Mouse (Mus musculus): ENCODE measurements around the gene 9230112D13Rik. TPM values are rescaled to one million over a fixed set of nuclear protein-coding genes. Genes with fewer than 3 reads are reported as not detected.

9230112D13Rik gene
- total RNA-seq, 2 experiments from 2014 or later, result not detected

GRCm38 (mm10) chr14:34543596-34543995 lies 21.0 kb upstream of the 9230112D13Rik start:
- DNase-seq (ENCODE audit: extremely low spot score in 1 of 2, low spot score in 1 of 2), result no peak

DNA sequence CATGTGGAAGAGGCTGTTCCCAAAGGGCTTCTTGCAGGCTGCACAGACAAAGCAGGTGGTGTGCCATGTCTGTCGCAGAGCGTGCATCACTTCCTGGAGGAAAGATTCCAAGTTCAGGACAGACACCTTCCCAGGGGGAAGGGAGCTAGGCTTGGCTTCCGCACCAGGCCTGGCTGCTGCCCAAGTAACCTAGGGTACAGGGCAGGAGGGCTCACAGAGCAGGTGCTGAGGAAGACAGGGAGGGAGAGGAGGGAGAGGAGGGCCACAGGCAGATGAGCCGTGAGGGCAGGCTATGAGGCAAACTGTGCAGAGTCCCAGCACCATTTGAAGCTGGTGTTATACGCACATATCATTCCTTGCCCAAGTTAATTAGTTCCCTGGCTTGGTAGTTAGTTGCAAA lies 19.3 kb upstream of the 9230112D13Rik start:
- no peak for DNase-seq (ENCODE audit: extremely low spot score in 1 of 2, low spot score in 1 of 2)

DNA sequence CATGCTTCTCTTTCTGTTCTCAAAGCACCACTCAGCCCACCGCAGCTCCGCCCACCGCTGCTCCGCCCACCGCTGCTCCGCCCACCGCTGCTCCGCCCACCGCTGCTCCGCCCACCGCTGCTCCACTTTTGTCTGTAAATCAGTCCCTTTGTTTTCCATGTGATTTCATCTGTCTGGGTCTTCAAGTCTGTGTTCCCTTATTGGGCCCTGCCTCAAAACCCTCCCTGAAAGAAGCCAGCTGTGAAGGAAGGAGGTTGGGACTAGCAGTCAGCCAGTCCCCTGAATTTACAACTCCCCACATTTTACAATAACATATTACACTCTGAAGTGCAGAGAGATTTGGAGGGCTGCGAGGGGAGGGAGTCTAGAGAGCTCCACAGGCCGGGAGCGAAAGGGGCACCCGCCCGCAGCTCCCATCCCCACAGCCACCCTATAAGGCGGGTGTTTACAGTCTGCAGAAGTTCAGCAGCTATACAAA lies 18.1 kb upstream of the 9230112D13Rik start:
- no peak for DNase-seq (ENCODE audit: extremely low spot score in 1 of 2, low spot score in 1 of 2)

- no peak for DNase-seq (ENCODE audit: extremely low spot score in 1 of 2, low spot score in 1 of 2)
Observed at GRCm38 (mm10) chr14:34535883-34536282, 13.3 kb upstream of the 9230112D13Rik start.

DNA sequence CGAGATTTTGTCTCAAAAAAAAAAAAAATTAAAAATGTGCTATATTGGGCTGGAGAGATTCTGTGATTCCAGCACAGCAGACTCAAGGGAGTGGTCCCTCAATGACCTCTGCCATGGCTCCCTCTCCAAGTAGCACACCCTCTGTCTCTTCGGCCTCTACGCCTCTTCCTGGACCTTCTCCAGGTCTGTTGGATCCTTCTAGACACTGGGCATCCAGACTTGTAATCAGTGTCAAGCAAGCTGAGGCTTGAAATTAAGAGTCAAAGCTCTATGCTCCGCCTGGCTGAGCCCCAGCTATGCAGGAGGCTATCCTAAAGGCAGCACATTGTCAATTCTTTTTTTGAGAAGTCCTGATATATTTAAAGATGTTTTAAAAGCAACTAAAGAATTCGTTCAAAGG lies 10.9 kb upstream of the 9230112D13Rik start:
- DNase-seq (ENCODE audit: extremely low spot score in 1 of 2, low spot score in 1 of 2), result no peak

GRCm38 (mm10) chr14:34532536-34532935 lies 9.9 kb upstream of the 9230112D13Rik start:
- DNase-seq (ENCODE audit: extremely low spot score in 1 of 2, low spot score in 1 of 2), result no peak

GRCm38 (mm10) chr14:34528804-34529203 lies 6.2 kb upstream of the 9230112D13Rik start:
- DNase-seq (ENCODE audit: extremely low spot score in 1 of 2, low spot score in 1 of 2), result no peak

GRCm38 (mm10) chr14:34517959-34518544 lies 4.5 kb downstream of the 9230112D13Rik start:
- DNase-seq (ENCODE audit: extremely low spot score in 1 of 2, low spot score in 1 of 2), result no peak

DNA sequence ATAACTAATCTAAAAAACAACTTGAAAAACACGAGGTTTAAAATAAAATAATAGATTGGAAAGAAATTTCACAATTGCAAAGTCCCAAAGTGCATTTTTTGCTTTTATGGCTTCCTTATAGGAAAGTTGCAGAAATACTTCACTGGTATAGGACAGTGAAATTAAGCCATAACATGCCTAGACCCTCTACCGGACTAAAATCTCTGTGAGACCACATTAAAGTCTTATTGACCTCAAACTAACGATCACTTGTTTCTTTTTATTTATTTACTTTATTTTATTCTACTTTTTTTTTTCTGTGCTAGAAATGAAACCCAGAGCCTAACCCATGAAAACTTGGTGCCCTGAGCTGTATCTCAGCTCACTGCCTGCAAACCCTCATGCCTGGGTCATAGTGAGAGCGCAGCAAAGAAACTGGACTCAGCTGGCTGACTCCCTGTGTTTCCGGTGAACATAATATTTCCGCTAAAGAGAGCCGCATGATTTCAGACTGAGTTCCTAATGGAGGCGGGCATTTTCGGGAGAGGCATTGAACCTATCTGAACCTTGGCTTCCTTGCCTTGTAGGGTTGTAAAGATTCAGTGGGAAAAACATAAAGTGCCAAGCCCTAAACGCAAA lies 5.5 kb downstream of the 9230112D13Rik start:
- DNase-seq (ENCODE audit: extremely low spot score in 1 of 2, low spot score in 1 of 2), result no peak

DNA sequence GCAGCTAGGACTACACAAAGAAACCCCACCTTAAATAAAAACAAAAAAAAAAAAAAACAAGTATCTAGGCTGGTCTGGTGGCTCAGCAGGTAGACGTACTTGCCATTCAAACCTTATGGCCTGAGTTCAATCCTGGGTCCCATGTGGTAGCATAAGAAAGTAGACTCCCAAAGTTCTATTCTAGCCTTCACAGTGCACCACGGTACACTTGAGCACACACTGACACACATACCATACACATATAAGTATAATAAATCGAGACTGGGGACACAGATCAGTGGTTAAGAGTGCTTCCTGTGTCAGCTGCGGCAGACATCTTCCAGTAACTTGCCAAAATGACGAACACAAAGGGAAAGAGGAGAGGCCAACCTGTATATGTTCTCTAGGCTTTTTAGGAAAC lies 6.7 kb downstream of the 9230112D13Rik start:
- no peak for DNase-seq (ENCODE audit: extremely low spot score in 1 of 2, low spot score in 1 of 2)

DNA sequence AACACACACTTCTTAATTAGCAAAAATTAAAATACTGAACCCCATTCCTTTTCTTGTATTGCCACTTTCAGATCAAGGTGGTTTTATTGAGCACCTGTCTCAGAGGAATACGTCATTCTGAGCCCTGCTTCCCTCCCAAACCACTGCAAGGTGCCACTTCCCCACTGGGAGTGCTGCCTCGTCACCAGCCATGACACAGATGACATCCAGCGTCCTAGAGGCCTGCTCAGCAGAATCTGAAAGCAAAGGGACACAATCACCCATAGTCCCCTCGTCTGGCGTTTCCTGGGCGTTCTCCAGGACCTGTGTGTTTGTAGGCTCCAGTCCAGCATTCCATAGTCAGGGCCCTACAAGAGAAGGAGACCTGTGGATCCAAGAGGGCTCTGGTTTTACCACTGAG lies 8.5 kb downstream of the 9230112D13Rik start:
- DNase-seq (ENCODE audit: extremely low spot score in 1 of 2, low spot score in 1 of 2), result no peak

GRCm38 (mm10) chr14:34512602-34513001 lies 10.0 kb downstream of the 9230112D13Rik start:
- no peak for DNase-seq (ENCODE audit: extremely low spot score in 1 of 2, low spot score in 1 of 2)

DNA sequence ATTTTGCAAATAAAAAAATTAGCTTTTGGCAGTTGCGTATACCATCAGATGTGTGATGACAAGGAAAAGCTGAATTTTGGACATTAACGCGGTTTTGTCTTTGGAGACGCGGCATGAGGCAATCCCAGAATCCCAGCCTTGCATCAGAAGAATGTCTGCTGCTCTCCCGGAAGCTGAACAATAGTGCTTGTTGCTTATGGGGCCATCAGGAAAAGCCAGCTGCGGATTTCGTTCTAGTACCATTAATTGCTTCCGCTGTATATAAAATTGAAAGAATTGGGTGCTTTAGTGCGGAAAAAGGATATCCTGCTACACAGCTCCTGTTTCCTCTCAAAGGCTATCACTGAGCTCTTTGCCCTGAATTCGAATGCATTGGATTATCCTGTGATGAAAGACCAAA lies 10.7 kb downstream of the 9230112D13Rik start:
- DNase-seq (ENCODE audit: extremely low spot score in 1 of 2, low spot score in 1 of 2), result no peak

GRCm38 (mm10) chr14:34508842-34509439 lies 13.7 kb downstream of the 9230112D13Rik start:
- DNase-seq (ENCODE audit: extremely low spot score in 1 of 2, low spot score in 1 of 2), result no peak

GRCm38 (mm10) chr14:34508187-34508840 lies 14.3 kb downstream of the 9230112D13Rik start:
- DNase-seq (ENCODE audit: extremely low spot score in 1 of 2, low spot score in 1 of 2), result no peak

DNA sequence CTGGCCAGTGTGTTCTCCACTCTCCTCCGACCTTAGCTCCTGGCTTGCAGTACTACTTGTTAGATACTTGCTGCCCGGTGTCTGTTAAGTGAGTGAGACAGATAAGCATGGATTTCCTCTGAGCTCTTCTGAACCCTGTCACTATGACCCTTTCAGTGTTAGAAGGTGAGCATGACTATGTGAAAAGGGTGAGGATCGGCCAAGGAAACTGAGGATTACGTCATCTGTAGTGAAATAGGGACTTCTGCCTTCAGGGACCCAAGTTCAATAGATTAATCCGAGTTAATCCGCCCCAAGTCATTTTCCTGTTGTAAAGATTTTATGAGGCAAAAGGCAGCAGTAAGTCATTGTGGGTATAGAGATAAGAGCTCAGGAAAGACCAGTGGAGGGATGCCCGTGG lies 17.3 kb downstream of the 9230112D13Rik start:
- no peak for DNase-seq (ENCODE audit: extremely low spot score in 1 of 2, low spot score in 1 of 2)

DNA sequence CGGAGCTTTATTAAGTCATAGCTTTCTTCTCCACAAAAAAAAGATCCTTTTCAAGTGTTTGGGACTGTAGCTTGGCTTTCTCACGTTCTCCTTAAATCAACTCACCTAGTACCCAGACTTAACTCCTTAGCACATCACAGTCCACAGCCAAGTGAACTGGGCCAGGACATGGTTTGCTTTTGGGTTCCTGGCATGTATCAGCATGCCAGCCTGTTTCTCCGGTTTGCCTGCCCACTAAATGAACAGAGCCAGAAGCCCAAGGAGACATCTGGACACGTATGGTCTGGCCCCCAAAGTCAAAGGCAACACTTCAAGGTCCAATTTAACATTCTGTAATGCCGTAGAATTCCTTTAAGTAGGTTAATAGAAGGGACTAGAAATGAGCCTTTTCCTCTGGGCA lies 18.2 kb downstream of the 9230112D13Rik start:
- no peak for DNase-seq (ENCODE audit: extremely low spot score in 1 of 2, low spot score in 1 of 2)

DNA sequence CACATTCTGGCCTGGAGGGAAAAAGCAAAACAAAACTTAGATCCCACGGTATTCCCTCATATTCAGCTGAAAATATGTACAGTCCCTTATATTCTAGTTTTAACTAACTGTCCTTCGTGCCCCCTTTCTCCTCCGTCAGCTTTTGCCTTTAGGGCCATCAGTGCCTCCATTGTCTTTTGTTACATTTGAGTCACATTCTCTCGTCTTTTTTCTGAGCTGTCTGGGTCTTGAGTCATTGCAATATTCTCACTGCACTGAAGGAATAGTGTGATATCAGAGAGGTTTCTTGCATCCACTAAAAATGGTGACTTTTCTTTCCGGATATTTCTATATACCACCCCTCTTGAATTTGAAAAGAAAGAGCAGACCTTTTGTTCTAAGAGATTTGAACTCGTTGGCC lies 18.8 kb downstream of the 9230112D13Rik start:
- DNase-seq (ENCODE audit: extremely low spot score in 1 of 2, low spot score in 1 of 2), result no peak

- DNase-seq (ENCODE audit: extremely low spot score in 1 of 2, low spot score in 1 of 2), result no peak
Observed at GRCm38 (mm10) chr14:34503325-34503647, 19.3 kb downstream of the 9230112D13Rik start, which contains the start of gene Bmpr1a. Bmpr1a (minus strand) TSS chr14:34503341.

DNA sequence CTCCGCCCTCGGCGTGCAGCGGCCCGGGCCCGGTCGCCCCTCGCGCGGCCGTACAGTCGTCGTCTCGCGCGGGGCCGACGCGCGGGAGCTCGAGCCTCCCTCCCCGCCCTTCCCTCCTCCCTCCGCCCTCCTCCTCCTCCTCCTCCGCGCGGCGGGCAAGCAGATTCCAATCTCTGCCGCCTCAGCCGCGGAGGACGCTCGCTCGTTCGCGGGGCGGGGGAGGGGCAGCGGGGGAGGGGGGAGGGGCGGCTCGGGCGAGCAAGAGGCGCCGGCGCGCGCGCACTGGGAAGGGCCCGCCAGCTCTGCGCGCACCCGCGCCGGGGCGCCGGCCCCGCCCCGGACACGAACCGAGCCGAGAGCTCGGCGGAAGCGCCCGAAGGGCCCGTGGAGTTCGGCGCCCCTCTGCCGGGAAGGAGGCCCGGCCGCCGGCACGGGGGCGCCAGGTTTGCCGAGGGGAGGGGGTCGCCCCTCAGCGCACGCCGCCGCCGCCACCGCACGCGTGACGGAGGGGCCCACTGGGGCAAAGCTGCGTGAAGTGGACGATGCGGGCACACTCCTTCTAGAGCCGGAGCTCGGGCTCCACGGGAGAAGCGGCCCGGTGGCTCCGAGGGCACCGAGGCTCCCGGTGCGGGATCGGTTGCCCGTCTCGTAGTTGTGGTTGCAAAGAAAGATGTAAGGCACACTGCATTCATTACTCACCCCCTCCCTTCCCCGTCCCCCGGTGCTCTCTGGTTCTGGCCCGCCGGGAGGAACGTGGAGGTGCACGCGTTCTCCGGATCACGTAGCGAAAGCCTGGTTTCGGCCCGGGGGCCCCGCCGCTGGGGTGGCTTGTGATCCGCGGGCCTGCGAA lies 19.9 kb downstream of the 9230112D13Rik start:
- peak; percentile 86 to 92 for DNase-seq (ENCODE audit: extremely low spot score in 1 of 2, low spot score in 1 of 2)
